Comparison of ENCODE assay signal across 29 mouse cellular contexts in genomic region chr4:82953992-82954391, GRCm38 (mm10).
DNase-seq lines count a peak whose midpoint lies in the region; ATAC-seq and TF ChIP-seq lines count a peak whose summit lies in the region.
"Had no signal": no experiment of that assay in that cellular context is flagged by ENCODE, and none has a peak within 500 bp of the region (broad histone marks: within the 10 kb centered on the region; RNA-seq: fewer than 3 reads in every experiment).

No protein-coding gene starts in this region.

- H3K9ac ChIP-seq in forebrain, embryonic 15.5 days (replicated peaks), result no peak overlapping the region
- no peak overlapping the region for H3K9ac ChIP-seq in forebrain, embryonic 11.5 days (ENCODE audit: low read length)
- H3K9ac ChIP-seq: embryonic facial prominence, embryonic 12.5 days; heart, embryonic 12.5 days; hindbrain, embryonic 15.5 days; intestine, embryonic 15.5 days; liver, embryonic 14.5 days; midbrain, embryonic 15.5 days had no signal

- in situ Hi-C loops in Patski (cut with MboI; ENCODE audit: low pct_unique_long_range_greater_than_20kb), result no loop called here

- H3K36me3 ChIP-seq in forebrain, embryonic 15.5 days, result no peaks in the 10 kb centered on the region
- no peaks in the 10 kb centered on the region for H3K36me3 ChIP-seq in forebrain, embryonic 11.5 days (ENCODE audit: control insufficient read depth, insufficient read depth, low read length)
- H3K36me3 ChIP-seq: hindbrain, embryonic 15.5 days; intestine, embryonic 15.5 days; midbrain, embryonic 15.5 days had no signal

- no peak for TF ChIP-seq POLR2A in cortical plate, adult 2 months (IDR thresholded peaks at IDR 0.05; ENCODE audit: extremely low read depth, insufficient read depth, low read length)

- H3K27me3 ChIP-seq in forebrain, embryonic 15.5 days, result no peaks in the 10 kb centered on the region
- H3K27me3 ChIP-seq in forebrain, embryonic 11.5 days (ENCODE audit: control insufficient read depth, insufficient read depth, low read length), result no peaks in the 10 kb centered on the region
- H3K27me3 ChIP-seq in Patski, result no peaks in the 10 kb centered on the region
- H3K27me3 ChIP-seq: embryonic facial prominence, embryonic 12.5 days; heart, embryonic 12.5 days; hindbrain, embryonic 15.5 days; intestine, embryonic 15.5 days; midbrain, embryonic 15.5 days had no signal

- peak overlapping the region; percentile 36; the same call in 1 of the 2 replicates for H3K27ac ChIP-seq in forebrain, embryonic 15.5 days (replicated peaks)
- H3K27ac ChIP-seq in forebrain, embryonic 11.5 days (ENCODE audit: low read depth, low read length), result no peak overlapping the region
- peak overlapping the region; percentile 53; the same call in 1 of the 2 replicates for H3K27ac ChIP-seq in layer of hippocampus, adult 2 months
- no peak overlapping the region for H3K27ac ChIP-seq in cortical plate, adult 2 months (ENCODE audit: insufficient read depth, low read length)
- H3K27ac ChIP-seq: embryonic facial prominence, embryonic 12.5 days; heart, adult 2 months; hindbrain, embryonic 15.5 days; intestine, embryonic 15.5 days; liver, embryonic 14.5 days; midbrain, embryonic 10.5 days; midbrain, embryonic 15.5 days; stomach, postnatal 0 days had no signal

- no peak for ATAC-seq in forebrain, embryonic 15.5 days (replicated peaks)
- no peak for ATAC-seq in forebrain, embryonic 11.5 days (replicated peaks; ENCODE audit: low FRiP score)
- no peak for ATAC-seq in Patski
- ATAC-seq: intestine, embryonic 15.5 days; midbrain, embryonic 15.5 days had no signal

- POLR2A ChIA-PET in Patski (lab: Charles Lee), result no interaction called here

- CTCF ChIA-PET in Patski (lab: Charles Lee), result no interaction called here

- H3K4me2 ChIP-seq in forebrain, embryonic 15.5 days (replicated peaks), result no peak overlapping the region
- no peak overlapping the region for H3K4me2 ChIP-seq in forebrain, embryonic 11.5 days (ENCODE audit: low read depth, low read length, severe bottlenecking)
- H3K4me2 ChIP-seq: embryonic facial prominence, embryonic 12.5 days; heart, embryonic 12.5 days; hindbrain, embryonic 15.5 days; intestine, embryonic 15.5 days; midbrain, embryonic 15.5 days had no signal

- no peak for DNase-seq in forebrain, embryonic 11.5 days (ENCODE audit: low spot score)
- DNase-seq in layer of hippocampus, adult 2 months (ENCODE audit: low spot score in 2 of 2), result no peak
- DNase-seq in layer of hippocampus, postnatal 10 days (ENCODE audit: low spot score in 2 of 2), result no peak
- no peak for DNase-seq in Patski (ENCODE audit: low read depth, low spot score)
- no peak for DNase-seq in thymus, postnatal 25 days
- DNase-seq in embryo, embryonic 10.5 days (ENCODE audit: low spot score), result no peak
- DNase-seq: adrenal gland, postnatal 36 days; cerebellum, adult 2 months; cerebellum, postnatal 14 days; embryo, embryonic 11 days; heart, adult 2 months; kidney, adult 2 months; kidney, postnatal 36 days; layer of hippocampus, postnatal 36 days; liver; lung, adult 2 months; right cerebral cortex, postnatal 4 days; thymus, adult 18-20 months; thymus, postnatal 4 days had no signal

- no peak overlapping the region for H3K4me3 ChIP-seq in forebrain, embryonic 15.5 days
- no peak overlapping the region for H3K4me3 ChIP-seq in forebrain, embryonic 11.5 days (ENCODE audit: low read depth, low read length)
- no peak overlapping the region for H3K4me3 ChIP-seq in layer of hippocampus, adult 2 months
- H3K4me3 ChIP-seq in cortical plate, adult 2 months (ENCODE audit: insufficient read depth, low read length), result no peak overlapping the region
- H3K4me3 ChIP-seq: embryonic facial prominence, embryonic 12.5 days; heart, adult 2 months; heart, embryonic 12.5 days; hindbrain, embryonic 15.5 days; intestine, embryonic 15.5 days; midbrain, embryonic 10.5 days; midbrain, embryonic 15.5 days had no signal

- no peaks in the 10 kb centered on the region for H3K9me3 ChIP-seq in forebrain, embryonic 15.5 days
- no peaks in the 10 kb centered on the region for H3K9me3 ChIP-seq in forebrain, embryonic 11.5 days (ENCODE audit: control insufficient read depth, low read length)
- H3K9me3 ChIP-seq: embryonic facial prominence, embryonic 12.5 days; heart, embryonic 12.5 days; hindbrain, embryonic 15.5 days; intestine, embryonic 15.5 days; midbrain, embryonic 10.5 days; midbrain, embryonic 15.5 days had no signal

- H3K4me1 ChIP-seq in forebrain, embryonic 15.5 days, result peaks cover 20% of the 10 kb centered on the region
- H3K4me1 ChIP-seq in forebrain, embryonic 11.5 days (replicated peaks; ENCODE audit: control insufficient read depth, insufficient read depth, low read length), result no peaks in the 10 kb centered on the region; the same call in 1 of the 2 replicates
- H3K4me1 ChIP-seq in cortical plate, adult 2 months (ENCODE audit: control insufficient read depth, insufficient read depth, low read length), result peaks cover 1% of the 10 kb centered on the region; the same call in 1 of the 2 replicates
- H3K4me1 ChIP-seq: embryonic facial prominence, embryonic 12.5 days; heart, embryonic 12.5 days; intestine, embryonic 15.5 days had no signal

- WGBS in forebrain, embryonic 15.5 days, result 41% methylated on average over 4 of the region's 4 CpGs
- WGBS in forebrain, embryonic 11.5 days, result 58% methylated on average over 4 of the region's 4 CpGs

- peak; percentile 31; the same call in 1 of the 2 replicates for TF ChIP-seq CTCF in layer of hippocampus, adult 2 months (conservative IDR thresholded peaks at IDR 0.05)
- TF ChIP-seq CTCF in Patski (IDR thresholded peaks at IDR 0.05), result peak; percentile 68
- 0 out of 2 replicates have a peak, but pooled peaks have one; percentile 10 for TF ChIP-seq CTCF in cortical plate, adult 2 months (IDR thresholded peaks at IDR 0.05; ENCODE audit: extremely low read depth, insufficient read depth, low read length)

Comparison
In these comparisons a context has a peak if more than half of its experiments do, and no peak if none do; other contexts are left out.
1. H3K27ac ChIP-seq: peak in forebrain, embryonic 15.5 days (single experiment) and layer of hippocampus, adult 2 months (single experiment); none in forebrain, embryonic 11.5 days (single experiment) and cortical plate, adult 2 months (single experiment).
2. CTCF ChIP-seq: peak in every context shown above with its lines; median percentile 68 in Patski; 31 in layer of hippocampus, adult 2 months; 10 in cortical plate, adult 2 months.